Mouse (Mus musculus): ENCODE results near the gene Tigar.
A peak's percentile ranks its signal among the peaks of the same experiment; 100 is the strongest.

Gene Tigar

DNA sequence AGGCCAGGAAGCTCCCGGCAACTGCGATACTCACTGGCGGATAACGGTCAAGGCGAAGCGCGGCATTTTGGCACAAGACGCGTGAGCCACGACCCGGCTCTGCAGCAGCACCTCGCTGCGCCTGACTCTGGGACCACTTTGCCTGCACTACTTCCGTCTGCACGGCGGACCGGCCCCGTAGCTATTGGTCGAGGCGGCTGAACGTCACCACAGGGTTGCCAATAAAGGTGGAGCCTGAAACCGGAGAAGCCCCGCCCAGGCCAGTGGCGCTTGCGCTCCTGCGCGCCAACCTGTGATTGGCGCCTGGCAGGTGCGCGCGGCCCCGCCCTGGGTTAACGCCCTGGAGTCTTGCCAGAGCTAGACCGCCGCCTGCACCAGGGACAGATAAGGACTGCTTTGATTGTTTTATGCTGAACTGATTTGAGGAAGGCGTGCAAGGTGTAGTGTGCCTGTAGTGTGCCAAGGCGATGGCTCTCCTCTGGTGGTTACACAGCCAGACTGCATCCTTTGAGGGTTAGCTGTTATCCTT lies at the start of gene Tigar:
TSS of gene Tigar (minus strand) at position 156 of the 529 bp plus-strand sequence.
- peak; percentile 71 for DNase-seq (ENCODE audit: low read depth)

DNA sequence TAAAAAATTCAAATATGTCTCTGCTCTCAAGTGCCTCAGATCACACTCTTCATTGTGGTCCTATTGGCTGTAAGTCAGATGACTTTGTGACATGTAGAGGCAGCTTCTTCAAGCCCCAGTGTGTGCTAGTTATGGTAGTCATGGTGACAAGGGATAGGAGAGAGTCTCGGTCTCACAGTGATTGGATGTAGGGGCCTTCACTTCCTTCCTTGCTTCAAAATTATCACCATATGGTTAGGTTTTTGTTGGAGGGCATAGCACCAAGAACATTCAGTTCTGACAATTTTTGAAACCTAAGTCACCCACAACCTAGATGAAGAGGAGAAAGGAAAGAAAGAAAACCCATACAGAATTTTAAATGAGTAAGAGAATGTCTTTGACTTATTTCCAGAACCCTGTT lies 48.0 kb upstream of the Tigar start:
- no peak for DNase-seq (ENCODE audit: low read depth)

DNA sequence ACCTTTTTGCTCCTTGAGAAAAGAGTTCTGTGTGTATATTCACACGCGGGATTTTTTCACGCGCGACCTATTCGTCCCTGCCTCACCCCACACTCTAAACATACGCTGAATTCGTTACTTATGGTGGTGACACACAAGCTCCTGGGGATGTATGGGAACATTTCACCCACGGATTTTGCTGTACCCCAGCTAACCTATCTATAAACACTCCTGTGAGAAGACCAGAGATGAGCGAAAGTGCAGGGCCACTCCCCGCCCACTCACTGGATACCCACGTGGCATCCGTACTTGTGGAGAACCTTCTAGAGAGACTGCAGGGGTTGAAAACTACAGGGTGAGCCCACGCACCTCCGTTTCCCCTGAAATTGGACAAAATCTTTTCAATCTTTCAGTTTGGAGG lies 46.1 kb upstream of the Tigar start:
- no peak for DNase-seq (ENCODE audit: low read depth)

DNA sequence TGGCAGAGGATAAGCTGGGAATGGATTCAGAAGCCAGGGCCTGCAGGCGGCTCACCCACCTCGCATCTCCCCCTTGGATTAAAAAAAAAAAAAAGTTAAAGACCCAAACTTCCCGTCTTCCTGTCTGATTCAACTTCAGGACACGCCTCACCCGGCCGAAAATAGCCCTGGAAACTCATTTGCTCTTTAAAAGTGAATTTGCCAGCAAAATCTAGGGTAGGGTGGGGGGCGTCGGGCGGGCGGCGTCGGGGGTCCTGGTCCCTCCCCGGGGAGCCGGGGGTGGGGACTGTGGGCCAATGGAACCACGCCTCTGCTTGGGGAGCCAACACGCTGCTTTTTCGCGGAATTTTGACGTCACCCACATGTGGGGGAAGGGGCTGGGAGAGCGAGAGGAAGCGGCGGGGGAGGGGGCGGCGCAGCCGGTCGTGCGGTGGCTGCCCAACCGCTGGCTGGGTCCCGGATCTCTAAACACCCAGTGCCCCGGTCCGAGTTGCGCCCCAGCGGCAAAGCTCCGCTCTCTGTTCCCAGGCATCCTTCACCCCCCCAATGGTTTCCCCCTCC lies 45.4 kb upstream of the Tigar start:
- DNase-seq (ENCODE audit: low read depth) = no peak

DNA sequence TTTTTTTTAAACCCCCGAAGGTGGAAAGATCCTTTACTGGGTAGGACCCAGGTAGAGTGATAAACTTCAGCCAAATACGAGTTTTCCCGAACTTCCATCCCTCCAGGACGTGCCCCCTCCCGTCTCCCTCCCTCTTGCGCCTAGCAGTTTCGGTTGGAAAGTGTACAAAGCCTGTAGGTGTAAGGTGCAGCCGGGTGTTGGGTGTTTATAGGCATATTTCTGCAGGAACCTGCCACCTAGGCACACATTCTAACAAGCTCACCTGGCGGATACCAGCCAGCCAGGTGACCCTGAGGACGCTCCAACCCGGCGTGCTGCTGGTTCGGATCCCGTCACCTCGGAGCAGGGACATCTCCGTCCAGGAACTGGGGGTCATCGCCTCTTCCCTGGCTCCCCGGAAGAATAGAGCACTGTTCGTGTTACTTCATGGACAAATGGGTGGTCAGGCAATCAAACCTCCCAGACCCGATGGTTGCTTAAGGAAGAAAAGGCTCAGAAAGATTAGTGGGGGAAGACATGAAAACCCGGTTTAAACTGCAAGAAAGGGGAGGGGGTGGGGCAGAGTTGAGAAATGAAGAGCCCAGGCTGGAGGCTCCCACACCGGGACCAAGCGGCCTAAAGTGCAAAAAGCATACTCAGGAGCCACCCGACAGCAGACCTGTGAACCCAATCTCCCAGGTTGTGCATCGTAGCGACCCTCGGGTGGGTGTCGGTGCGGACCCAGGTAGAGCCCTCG lies 44.8 kb upstream of the Tigar start:
- no peak for DNase-seq (ENCODE audit: low read depth)

DNA sequence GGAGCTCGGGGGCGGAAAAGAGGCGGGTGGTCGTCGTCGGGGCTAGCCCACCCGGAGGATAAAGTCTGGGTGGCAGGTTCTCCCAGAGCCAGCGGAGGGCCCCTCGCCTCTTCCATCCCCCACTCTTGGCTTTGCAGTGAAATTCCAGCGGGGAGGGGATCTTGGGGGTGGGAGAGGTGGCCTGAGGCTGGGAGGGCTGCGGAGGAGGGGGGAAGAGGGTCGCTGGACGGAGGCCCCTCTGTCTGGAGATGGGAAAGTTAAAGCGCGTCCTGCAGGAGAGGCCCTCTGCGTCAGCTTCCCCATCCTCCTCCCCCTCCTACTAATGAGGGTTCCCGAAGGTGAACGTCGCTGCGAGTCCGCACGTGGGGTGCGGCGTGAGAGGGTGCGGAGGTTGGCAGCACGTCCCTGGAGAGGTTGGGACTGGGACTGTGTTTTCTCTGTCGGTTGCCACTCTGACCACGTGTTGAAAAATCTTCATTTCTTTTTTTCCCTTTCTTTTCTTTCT lies 44.0 kb upstream of the Tigar start:
- no peak for DNase-seq (ENCODE audit: low read depth)

DNA sequence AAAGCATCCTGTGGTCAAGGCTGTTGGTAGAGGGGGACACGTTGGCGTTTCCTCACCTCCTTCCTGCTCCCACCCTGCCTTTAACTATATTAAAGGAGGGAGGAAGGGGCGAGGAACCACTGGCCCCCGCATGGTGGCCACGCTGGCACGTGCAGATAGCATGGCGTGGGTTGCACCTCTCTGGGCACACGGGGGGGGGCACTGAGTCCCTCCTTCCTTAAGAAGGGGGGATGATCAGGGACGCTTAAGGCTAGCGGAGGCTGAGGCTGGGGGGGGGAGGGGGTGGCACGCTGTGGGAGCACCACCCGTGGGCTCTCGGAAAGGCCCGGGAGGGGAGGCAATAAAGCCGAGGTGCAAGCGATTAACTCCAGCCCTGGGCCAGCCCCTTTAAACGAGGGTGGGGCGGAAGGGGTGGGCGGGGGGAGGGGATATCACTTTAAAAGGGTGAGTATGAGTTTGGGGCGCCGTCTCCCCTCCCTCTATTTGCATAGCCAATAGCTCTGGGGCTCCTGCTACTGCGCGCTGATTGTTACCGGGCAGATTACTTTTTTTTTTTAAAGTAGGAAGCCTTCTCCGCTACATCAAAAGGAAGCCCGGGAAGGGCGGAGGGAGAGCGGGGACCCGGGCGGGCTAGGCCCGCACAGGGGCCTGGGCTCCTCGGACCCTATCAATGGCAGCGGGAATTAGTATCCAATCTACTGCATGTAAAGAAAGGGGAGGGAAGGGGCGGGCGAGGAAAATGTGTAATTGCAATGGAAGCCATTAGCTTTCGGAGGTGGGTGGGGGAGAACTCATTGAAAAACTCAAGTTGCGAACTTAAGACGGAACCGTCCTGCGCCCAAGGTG lies 43.0 kb upstream of the Tigar start, which contains the start of gene Ccnd2:
TSS of gene Ccnd2 (minus strand) at position 88 of the 846 bp plus-strand sequence.
- DNase-seq (ENCODE audit: low read depth) = no peak

DNA sequence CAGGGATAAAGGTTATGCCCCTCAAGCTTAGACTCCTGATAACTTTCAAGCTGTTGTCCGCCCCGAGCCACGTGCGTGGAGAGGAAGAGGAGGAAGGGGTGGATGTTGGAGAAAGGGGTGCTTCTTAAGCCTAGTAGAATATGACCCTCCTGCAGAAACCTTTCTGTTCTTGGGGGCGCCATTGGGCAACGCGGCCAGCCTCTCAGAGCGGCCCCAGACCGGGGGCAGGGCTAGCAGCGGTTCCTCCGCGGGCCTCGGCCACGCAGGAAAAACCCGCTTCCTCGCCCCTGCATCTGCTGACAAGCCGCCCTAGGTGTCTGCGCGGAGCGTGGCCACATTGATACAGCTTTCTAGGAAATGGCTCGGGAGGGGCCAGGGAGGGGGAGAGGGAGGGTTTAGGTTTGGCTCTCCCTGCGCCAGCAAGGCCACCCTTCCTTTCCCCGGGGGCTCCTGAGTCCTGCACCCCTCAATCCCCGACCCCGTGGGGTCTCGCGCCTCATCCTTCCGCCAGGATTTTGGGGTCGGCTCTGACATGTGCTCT lies 42.3 kb upstream of the Tigar start:
- no peak for DNase-seq (ENCODE audit: low read depth)

DNA sequence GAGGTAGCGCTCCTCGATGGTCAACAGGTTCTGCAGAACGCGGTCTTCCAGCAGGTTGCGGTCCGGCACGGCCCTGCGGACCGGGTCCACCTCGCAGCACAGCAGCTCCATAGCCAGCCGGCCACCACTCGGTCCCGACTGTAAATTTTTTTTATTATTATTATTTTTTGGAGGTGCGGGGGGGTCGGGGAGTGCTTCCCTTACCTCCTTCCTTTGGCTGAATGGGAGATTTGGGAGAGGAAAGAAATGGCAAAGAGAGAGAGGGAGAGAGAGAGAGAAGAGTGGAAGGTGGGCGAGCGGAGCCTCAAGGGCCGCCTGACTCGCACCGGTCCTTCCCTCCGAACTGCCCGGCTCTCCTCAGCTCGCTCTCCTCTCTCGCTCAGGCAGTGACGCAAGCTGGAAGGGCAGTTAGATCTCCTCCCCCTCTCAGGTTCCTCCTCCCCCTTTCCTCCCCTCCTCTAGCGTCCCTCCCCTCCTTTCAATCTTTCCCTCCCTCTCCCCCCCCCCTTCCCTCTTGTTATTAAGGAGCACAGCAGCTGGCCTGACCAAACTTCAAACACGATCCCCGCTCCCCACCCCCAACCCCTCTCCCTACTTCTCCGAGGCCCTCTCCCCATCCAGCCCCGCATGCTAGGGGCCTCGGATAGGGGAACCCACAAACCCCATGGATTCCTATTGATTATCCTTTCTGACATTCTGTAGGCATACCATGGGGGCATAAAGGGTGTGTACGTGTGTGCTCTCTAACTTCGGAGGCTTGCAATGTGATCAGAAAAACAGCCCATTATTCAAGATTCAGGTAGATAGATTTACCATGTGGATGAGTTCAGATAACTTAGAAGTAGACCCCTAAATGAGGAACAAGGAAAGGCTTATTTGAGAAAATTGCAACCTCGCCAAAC lies 41.6 kb upstream of the Tigar start:
- peak; percentile 77 for DNase-seq (ENCODE audit: low read depth)

DNA sequence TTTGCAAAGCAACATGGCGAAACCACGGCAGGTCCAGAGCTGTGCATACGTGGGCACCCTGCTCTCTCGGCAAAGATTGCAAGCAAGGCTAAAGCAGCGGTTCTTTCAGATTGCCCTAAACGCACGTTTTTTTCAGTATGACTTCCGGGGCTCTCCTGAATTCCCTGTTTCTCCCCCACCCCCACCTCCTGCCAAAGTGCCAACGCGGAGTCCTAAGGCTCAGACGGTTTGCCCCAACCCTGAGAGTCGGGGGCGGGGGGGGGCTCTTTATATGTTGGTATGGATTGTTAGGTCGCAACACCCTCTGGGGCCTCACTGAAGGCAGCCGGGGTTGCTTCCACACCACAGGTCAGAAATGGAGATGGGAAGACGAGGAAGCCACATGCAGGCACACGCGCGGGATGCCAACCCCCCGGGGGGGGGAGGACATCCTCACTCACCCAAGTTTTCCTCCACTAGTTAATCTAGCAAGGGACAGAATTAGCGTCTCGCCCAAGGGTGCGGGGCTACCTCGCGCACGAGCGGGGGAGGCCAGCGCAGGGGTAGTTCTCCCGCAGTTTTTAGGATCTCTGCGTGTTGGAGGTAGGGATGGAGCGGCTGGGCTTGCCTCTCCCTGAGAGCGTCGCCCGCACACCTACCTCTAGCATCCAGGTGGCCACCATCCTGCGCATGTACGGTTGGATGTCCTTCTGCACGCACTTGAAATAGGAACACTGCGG lies 40.7 kb upstream of the Tigar start:
- no peak for DNase-seq (ENCODE audit: low read depth)

DNA sequence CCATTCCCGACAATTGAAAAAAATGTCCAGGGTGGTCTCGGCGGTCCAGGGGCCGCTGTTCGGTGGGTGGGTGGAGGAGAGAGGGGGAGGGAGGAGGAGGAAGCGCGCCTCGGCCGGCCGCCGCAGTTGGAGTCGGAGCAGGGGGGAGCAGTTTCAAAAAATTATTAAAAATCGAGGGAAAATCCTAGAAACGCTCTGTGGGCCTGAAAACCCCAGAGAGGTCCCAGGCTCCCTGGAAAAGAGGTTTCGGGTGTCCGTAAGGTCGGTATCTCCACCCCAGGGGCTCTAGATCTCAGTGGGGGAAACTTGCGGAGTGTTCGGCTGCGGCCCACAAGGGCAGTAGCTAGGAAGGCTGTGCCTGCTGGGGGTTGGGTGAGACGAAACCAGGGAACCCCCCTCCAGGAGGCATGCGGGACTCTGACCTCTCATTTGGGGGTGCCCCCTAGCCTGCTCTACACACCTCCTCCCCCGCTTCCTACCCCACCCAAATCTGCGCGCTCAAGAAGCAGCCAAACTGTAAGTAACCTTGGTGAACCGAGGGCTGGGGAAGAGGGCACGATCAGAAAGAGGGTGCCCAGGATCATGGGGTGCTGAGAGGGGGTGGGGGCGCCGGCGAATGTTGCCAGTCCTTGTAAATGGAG lies 40.1 kb upstream of the Tigar start:
- no peak for DNase-seq (ENCODE audit: low read depth)

DNA sequence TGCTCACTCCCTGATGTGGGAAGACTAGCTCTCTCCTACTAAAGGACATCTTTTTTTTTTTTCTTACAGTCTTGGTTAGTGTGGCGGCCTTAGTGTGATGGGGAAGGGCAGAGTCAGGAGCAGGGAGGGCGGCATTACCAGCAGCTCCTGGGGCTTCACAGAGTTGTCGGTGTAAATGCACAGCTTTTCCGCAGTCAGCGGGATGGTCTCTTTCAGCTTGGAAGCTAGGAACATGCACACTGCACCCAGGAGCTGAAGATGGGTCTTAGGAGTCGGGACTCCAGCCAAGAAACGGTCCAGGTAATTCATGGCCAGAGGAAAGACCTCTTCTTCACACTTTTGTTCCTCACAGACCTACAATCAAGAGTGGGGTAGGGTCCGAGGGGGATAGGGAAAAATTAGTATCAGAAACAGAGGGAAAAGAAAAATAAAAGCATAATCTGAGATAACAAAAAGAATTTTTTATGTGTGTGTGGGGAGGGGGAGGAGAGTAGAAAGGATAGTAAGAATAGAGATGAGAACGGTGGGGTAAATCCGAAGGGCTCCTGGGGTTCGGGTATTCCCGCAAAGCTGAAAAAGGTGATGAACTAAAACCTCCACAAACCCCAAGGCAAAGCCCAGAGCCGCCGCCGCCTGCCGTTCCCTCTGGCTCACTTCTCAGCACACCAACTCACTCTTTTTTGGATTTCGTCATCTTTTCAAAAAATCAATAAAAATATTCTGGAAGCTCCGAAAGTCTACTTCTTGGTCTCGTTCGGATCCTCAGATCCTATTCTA lies 39.4 kb upstream of the Tigar start:
- DNase-seq (ENCODE audit: low read depth) = no peak

DNA sequence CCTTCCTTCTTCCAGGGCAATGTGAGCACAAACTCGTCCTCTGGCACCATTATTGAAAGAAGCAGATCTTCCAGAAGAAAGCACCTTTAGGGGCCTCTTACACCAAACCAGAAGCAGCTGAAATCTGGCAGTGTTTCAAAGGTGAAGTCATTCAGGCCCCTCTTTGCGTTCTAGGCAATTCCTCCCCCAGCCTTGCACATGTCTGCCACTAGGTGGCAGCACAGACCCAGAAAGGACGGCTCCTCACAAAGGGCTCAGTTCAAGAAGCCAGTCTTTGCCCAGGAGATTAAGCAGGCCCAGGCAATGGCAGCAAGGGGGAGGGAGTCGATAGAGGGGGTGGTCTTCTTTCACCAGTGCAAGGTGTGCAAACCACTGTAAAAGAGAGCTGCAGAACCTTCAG lies 38.3 kb upstream of the Tigar start:
- DNase-seq (ENCODE audit: low read depth) = peak; percentile 81

DNA sequence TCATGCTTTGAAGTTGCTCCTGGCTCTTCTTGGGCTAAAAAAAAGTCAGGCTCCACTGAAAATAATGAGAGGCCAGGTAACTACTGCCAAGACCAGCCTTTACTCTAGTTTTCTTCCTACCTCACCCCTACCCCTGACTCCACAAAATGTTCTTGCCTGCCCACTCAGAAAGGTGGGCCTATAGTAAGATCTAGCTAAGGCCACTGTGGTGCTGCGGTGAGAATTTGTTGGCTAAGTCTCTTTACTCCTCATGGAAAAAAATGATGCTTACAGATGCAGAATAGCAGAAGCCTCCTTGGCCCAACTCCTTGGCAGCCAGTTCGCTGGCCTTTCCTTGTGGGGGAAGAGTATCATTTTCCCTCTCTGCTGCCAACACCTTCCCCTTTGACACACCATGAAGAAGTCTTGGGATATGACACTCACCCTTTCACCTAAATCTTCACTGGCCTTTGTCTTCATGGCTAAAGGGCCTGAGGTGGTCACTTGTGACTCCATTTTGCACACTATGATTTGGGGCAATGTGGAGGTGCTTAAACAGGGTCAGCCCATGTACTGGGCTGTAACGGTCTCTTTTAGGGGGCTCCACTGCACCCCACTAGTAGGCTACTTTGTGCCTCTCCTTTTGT lies 37.1 kb upstream of the Tigar start:
- DNase-seq (ENCODE audit: low read depth) = no peak

DNA sequence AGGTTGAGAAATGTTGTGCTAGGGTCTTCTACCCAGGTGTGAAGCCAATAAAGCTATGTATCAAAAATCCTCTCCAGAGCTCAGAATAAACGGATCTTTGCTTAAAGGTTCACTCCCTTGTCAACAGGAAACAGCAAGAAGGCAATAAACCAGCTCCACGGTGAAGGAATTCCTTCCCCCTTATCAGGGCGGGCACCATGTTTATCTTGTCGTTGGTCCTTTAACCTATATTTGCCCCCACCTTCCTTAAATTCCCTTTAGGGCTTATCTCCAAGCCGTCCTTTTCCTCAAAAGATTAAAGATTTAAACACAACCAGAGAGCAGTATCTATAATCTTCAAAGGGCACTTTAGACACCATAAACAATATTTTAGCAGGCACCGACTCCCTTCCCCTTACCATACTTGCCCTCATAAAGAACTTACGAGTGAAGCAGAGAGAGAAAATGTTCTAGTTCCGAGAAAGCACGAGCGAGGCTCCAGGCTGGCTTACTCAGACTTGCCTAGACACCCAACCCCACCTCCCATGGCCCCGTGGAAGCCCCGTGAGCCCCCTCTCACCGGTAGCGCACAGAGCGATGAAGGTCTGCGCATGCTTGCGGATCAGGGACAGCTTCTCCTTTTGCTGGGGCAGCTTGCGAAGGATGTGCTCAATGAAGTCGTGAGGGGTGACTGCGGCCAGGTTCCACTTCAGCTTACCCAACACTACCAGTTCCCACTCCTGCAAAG lies 36.3 kb upstream of the Tigar start:
- no peak for DNase-seq (ENCODE audit: low read depth)

DNA sequence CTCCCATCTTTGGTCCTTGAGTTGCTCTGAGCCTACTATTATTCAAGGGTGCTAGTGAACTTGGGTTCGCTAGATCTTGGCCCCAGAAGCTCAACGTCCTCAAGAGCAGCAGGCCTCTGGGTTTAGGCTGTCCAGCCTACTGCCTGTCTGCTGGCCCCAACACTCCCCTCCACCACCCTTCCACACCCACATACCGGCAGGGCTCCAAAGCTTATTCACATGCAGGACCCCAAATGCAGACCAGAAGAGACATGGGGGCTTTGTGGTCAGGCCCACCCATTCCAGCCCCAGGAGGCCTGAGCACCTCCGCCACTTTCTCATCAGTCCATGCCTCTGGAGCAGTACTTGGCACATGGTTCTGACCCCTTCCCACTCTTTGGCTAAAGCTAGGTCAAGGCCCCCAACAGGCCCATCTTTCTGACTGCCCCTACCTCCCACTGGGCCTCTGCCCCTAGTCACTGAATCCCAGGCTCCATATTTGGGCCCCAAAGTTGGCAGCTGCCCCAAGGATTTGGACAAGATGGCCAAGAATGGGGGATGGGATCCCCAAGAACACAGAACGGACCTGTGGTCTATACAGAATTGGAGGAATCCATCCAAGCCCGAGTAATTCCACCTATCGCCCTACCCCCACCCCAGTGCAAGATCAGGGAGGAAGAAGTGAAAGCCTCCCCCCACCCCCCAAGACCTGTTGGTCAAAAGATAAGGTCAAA lies 34.4 kb upstream of the Tigar start:
- DNase-seq (ENCODE audit: low read depth) = no peak

DNA sequence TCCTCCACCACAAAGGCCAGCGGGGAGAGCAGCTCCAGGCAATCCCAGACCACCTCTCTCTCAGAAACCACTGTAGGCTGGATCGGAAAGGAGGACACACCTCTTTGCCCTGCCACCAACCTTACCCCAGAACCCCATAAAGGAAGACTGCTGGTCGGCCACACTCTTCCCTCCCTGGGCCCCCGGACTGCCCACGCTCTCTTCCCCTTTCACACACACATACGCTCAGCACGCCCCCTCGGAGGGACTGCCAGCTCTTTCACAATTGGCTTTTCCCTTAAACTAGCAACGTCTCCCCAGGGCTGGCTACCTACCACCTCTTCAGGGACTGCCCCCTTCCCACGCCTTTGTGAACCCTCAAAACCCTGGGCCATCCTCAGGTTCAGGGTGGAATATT lies 33.8 kb upstream of the Tigar start:
- no peak for DNase-seq (ENCODE audit: low read depth)
